Mouse (Mus musculus) spleen, postnatal 14 days (tissue): ENCODE measurements around the gene Gpr153.
"Not testable (repeated sequence)": the region's sequence is repeated elsewhere in the genome, so short reads cannot be mapped to it uniquely, and the experiment has no call there.

Experiments
- DNase-seq, 2 experiments: peaks; one replicate each; pipeline ENCODE4 v3.0.0; 2021 to 2022; ENCODE audit warnings: low spot score in 2 of 2

Gene Gpr153

GRCm38 (mm10) chr4:152273621-152274236 is at the start of gene Gpr153:
Gene Gpr153, plus strand, starts transcription at chr4:152274232.
- DNase-seq, result no peak

DNA sequence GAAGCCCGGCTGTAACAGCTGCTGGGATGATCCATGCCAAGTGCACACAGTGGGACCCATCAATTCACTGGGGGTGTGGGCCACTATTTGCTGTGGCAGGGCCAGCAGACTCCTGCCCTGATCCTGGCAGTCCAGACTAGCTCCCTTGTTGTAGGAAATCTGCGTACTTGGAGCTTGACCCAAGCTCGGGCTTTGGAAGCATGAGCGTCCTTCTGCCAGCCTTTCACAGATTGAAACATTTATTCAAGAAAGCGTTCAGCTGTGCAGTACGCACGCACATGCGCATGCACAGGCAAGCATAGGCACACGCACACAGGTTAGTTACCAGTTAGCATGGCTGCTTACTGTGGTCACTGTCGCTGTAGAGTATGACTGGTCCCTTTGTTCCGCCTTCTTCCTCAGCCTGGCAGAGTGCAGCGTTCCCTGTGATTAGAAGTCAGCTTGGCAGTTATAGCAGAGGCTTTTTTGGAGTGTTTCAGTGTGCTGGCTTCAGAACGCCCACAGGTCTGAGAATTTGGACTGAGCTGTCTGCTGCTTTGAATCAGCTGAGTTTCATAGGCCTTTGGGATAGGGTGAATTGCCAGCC is 47.0 kb upstream of the Gpr153 start:
- DNase-seq, result no peak

GRCm38 (mm10) chr4:152227749-152228527 is 46.1 kb upstream of the Gpr153 start:
- no peak for DNase-seq

GRCm38 (mm10) chr4:152230331-152230730 is 43.7 kb upstream of the Gpr153 start:
- DNase-seq, result not testable (repeated sequence)

- DNase-seq, result no peak
Observed at GRCm38 (mm10) chr4:152231326-152231725, 42.7 kb upstream of the Gpr153 start.

DNA sequence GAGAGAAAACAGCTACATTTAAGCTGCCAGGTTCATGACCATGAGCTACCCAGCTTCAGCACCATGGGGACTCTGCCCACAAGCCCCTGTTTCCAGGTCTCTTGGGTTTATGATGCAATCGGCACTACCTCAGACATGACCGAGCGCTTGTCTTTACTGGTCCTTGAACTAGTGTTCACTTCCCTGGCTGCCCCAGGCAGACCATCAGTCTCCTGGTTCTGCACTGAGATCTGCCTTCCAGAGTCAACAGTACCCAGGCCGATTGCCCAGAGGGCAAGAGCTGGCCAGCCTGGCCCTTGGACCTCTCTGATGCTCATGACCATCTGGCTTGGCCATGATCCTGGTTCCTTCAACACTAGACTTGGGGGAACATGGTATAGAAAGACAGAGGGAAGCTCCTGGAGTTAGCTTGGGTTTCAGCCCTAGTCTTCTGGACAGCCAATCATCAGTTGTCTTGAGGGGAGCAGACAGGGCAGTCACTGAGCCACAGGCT is 41.6 kb upstream of the Gpr153 start:
- no peak for DNase-seq

- no peak for DNase-seq
Observed at GRCm38 (mm10) chr4:152239974-152240373, 34.1 kb upstream of the Gpr153 start.

- no peak for DNase-seq
Observed at GRCm38 (mm10) chr4:152243241-152243891, 30.7 kb upstream of the Gpr153 start.

GRCm38 (mm10) chr4:152243969-152244368 is 30.1 kb upstream of the Gpr153 start:
- DNase-seq, result no peak

- no peak for DNase-seq
Observed at GRCm38 (mm10) chr4:152244545-152245522, 29.2 kb upstream of the Gpr153 start.

DNA sequence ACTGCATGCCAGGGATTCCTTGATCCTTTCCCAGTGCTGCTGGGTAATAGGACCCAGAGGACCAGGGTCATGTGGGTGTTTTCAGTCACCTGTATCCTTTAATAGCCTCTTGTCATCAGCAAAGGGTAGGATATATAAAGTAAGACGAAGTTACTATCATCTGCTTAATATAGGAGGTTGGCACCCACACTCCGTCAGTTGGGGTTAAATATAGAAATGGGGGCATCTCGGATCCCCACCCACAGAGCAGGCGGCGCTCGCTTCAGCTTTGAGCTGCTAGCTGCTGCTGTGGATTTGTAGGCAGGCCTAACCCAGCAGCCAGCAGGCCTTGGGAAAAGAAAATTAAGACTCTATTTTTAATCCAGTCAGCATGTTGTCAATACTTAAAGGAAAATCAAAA is 28.0 kb upstream of the Gpr153 start:
- no peak for DNase-seq

DNA sequence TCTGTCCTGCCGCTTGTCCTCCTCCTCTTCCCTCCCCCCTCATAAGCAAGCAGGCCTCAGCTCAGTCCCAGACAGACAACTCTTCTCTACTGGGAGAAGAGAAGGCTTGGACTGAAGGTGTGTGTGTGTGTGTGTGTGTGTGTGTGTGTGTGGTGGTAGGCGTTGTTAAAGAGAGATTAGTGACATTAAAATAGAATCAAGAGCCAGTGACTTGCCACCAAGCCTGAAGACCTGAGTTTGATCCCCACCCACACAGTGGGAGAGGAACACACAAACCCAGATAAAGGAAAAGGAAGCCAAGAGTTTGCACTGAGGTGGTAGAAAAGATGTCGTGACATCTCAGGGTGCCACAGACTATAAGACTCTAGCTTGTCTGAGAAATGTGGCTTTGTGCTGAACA is 26.8 kb upstream of the Gpr153 start:
- no peak for DNase-seq

- DNase-seq, result no peak
Observed at GRCm38 (mm10) chr4:152250615-152251014, 23.4 kb upstream of the Gpr153 start.

DNA sequence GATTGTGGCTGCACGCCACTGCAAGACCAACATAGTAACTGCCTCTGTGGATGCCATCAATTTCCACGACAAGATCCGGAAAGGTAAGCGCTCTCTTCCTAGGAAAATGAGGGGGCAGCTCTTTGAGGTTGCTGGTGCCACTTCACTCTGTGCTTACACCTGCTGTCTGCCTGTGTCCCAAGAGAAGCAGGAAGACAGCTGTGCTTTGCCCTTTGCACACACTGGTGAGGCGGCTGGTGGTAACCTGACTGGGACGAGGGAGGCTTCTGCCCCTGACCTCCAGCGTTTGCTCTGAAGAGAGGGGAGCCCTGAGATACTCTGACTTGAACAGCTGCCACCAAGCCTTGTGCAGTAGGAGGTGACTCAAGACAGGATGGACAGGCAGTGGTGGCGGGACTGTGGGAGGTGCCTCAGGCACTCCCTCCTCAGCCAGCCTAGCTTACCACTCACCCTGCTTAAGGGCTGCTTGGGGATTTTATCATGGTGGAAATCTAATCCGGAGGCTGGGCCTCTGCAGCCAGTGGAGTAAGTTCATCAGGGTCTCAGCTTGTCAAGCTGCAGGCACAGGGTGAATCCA is 20.8 kb upstream of the Gpr153 start:
- DNase-seq, result no peak

- peak; percentile 31 to 51 for DNase-seq
Observed at GRCm38 (mm10) chr4:152257070-152257469, 17.0 kb upstream of the Gpr153 start.

- no peak for DNase-seq
Observed at GRCm38 (mm10) chr4:152260451-152260850, 13.6 kb upstream of the Gpr153 start.

- DNase-seq, result no peak
Observed at GRCm38 (mm10) chr4:152262187-152262586, 11.8 kb upstream of the Gpr153 start.

DNA sequence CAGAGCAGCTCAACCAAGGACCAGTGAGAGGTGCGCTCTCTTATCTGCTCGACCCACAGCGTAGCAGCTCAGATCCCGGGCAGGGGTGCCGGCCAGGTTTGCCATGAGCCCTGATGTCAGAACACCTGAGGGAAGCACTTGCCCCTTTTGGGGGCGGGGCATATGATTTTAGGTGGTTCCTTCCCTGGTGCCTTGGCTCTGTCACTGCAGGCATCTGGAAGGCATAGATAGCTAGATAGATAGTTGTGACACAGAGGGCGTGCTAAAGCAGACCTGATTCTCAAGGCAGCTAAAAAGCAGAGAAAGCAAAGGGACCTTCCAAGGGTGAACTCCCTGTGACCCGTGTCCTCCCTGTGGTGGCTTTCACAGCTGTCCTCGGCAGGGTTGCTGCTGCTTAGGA is 10.9 kb upstream of the Gpr153 start:
- DNase-seq, result no peak

- DNase-seq, result no peak
Observed at GRCm38 (mm10) chr4:152263512-152264176, 10.4 kb upstream of the Gpr153 start.

GRCm38 (mm10) chr4:152264177-152264530 is 9.9 kb upstream of the Gpr153 start:
- no peak for DNase-seq
